Mouse (Mus musculus): Measurements from ENCODE around the gene Olfr620.

Olfr620 gene

GRCm38 (mm10) chr7:103612434-103612833 lies at the start of gene Olfr620:
Gene Olfr620, minus strand, starts transcription at chr7:103612534.
- DNase-seq (ENCODE audit: low read depth in 1 of 2, low spot score in 2 of 2), result no peak

DNA sequence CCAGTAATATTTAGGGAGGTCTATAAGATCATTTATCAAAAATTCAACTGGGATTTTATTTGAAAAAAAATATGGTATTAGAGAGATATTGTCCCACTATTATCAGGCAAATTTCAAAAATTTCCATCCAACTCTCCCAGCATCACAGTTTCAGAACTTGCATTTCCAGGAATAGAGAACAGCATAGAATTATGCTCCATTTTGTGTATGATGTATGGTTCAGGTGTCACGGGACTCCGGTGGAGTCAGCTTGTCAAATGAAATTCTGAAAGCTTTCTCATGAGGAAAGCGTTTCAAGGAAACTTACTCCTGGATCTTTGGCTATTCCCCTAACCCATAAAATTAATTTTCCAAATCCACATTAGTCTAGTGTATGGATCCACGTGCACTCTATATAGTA lies 31.7 kb upstream of the Olfr620 start:
- DNase-seq (ENCODE audit: low read depth in 1 of 2, low spot score in 2 of 2), result no peak

DNA sequence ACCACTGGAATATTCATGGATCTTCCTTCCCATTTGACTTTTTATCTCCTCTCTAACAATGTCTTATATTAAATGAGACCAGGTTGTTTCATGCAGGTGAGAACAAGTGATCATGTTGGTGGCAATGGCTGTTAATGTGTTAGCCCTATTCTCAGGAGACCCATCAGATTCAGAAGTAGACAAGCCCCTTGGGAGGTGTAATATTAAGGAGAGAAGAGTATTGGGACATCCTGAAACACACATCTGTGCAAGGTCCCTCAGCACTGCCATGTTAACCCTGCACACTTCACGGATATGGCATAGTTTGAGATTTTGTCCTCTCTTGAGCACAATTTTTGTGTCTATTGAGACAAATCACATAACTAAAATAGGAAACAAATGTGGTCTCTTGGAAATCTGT lies 30.3 kb upstream of the Olfr620 start, which contains the start of gene Olfr622:
Gene Olfr622, minus strand, starts transcription at position 101 of the 400 bp plus-strand sequence.
- no peak for DNase-seq (ENCODE audit: low read depth in 1 of 2, low spot score in 2 of 2)

GRCm38 (mm10) chr7:103636795-103637194 lies 24.5 kb upstream of the Olfr620 start:
- no peak for DNase-seq (ENCODE audit: low read depth in 1 of 2, low spot score in 2 of 2)

DNA sequence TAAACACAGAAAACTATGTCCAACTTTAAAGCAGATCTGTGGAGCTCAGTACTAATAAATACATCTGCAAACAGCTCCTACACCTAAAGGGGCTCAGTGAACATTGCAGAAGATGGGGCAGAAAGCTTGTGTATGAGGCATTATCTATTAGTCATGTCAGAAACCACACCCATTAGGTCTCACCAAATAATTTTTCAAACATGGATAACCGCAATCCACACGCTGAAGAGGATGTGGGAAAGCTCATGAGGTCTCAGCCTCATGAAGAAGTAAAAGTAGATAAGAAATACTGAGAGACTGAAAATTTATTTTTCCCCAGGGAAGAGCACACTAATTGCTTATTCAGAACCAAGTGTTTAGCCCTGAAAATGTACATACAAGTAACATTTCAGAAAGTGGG lies 4.9 kb downstream of the Olfr620 start:
- no peak for DNase-seq (ENCODE audit: low read depth in 1 of 2, low spot score in 2 of 2)

DNA sequence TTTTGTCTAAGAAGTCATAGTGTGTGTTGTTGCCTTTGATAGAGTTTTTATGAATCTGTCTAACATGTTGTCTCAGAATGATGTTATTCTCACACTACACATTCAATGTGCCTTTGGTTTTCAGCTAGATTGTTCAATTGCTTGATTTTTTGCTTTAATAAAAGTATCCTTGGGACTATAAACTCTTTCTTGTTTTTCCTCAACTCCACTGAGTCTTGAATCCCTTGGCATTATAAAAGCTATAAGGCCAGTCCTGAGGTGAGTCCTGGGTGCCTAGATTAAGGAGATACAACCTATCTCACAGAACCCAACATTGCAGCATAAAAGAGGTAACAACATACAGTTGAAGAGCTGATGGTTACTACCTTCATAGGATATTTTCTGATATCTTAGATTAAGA lies 12.1 kb downstream of the Olfr620 start, which contains the start of gene Olfr619:
Gene Olfr619, plus strand, starts transcription at position 301 of the 400 bp plus-strand sequence.
- no peak for DNase-seq (ENCODE audit: low read depth in 1 of 2, low spot score in 2 of 2)

- DNase-seq (ENCODE audit: low read depth in 1 of 2, low spot score in 2 of 2), result no peak
Observed at GRCm38 (mm10) chr7:103589803-103590202, 22.5 kb downstream of the Olfr620 start, which contains the start of gene Olfr618. Gene Olfr618, plus strand, starts transcription at chr7:103590103.

DNA sequence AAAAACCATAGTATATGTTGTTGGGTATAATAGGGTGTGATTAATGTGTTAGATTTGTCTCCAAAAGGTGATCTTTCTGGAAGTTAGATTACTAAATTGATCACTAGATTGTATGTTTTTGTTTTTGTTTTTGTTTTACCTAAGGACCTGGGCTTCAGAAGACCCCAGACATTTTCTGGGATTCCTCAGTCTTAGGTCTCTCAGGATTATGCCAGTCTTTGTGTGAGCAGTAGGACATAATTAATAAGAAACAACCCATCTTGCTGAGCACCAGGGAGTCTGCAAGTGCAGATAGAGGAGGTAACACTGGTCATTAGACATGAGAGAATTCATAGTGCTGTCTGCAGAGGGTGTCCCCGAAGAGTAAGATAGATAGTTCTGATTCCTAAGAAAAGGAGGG lies 39.6 kb downstream of the Olfr620 start, which contains the start of gene Olfr617:
Gene Olfr617, plus strand, starts transcription at position 301 of the 400 bp plus-strand sequence.
- no peak for DNase-seq (ENCODE audit: low read depth in 1 of 2, low spot score in 2 of 2)

DNA sequence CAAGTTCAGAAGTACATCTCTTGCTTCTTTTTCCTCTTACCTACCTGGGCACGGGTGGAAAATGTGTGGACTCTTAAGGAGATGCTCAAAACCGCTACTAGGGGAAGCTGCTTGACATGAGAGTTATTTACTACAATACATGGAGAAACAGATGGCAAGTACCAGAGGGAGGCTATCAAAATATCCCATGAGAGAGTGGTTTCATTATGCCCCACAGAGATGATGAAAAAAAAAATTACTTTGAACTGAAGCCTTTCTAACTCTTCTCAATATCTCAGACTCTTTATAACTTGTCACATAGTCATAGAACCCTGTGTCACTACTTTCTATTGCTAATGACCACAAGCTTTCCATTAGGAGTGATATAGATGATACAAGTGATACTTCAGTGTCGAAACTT lies 43.3 kb downstream of the Olfr620 start, which contains the start of gene Olfr616:
Gene Olfr616, minus strand, starts transcription at position 101 of the 400 bp plus-strand sequence.
- DNase-seq (ENCODE audit: low read depth in 1 of 2, low spot score in 2 of 2), result no peak

GRCm38 (mm10) chr7:103555779-103556178 lies 56.6 kb downstream of the Olfr620 start, which contains the start of gene Olfr615:
Gene Olfr615, plus strand, starts transcription at chr7:103556079.
- no peak for DNase-seq (ENCODE audit: low read depth in 1 of 2, low spot score in 2 of 2)
